Mouse (Mus musculus) forelimb bud, embryonic 11.5 days (tissue): ENCODE measurements around the gene B3gnt2.

Experiments
- DNase-seq: peaks from one replicate; pipeline ENCODE4 v3.0.0-alpha.2; 2012; ENCODE audit warnings: low read depth, low spot score

Gene B3gnt2

DNA sequence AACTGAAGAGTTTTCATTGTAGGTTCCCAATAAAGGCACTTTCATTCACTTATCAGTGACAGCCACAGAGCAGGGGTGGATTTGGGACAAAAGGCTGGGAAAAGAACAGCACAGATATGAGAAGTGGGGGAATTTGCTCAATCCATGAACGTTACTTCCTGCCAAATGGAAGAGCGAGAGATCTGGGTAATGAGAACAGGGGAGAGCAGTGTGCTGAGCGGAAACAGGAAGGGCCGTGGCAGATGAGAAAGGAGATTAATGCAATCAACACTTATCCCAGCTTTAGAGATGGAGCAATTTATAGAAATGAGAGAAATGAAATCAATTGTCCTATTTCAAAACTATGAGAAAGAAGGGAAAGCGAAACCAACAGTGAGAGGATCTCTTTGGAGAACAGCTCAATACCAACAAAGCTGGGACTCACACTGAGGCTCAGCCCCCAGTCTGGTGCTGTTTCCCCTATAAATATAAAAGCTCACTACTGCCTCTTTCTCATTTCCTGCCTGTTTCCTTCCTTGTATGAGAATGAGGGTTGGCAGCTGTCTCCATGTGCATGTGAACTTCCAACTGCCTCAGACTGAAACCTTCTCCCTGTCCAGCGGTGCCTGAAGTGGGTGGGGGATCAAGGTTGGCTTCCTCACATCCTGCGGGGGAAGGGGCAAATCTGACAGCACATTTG is 11.0 kb upstream of the B3gnt2 start:
- no peak for DNase-seq

- no peak for DNase-seq
Observed at GRCm38 (mm10) chr11:22868582-22868981, 7.8 kb upstream of the B3gnt2 start.

DNA sequence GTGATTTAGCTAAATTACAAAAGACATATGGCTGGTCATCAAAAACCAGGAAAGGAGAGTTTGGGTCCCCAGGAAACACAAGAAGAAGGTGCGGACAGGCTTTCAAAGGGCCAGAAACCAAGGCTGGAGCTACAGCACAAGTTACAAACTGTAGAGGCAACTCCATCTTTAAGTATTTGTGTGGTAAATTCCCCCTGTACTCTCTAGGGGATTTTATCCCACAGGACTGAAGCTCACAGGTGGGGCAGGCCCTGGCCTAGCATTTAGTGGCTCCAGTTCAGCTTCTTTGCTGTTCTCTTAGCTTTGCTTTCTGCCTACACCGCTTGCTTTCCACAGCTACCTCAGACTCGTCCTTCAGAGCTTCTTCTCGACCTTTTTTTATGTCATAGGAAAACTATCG is 6.9 kb upstream of the B3gnt2 start:
- DNase-seq: no peak

GRCm38 (mm10) chr11:22865635-22866246 is 5.0 kb upstream of the B3gnt2 start:
- DNase-seq: no peak

GRCm38 (mm10) chr11:22864305-22865060 is 3.7 kb upstream of the B3gnt2 start:
- no peak for DNase-seq

- no peak for DNase-seq
Observed at GRCm38 (mm10) chr11:22863581-22863980, 2.8 kb upstream of the B3gnt2 start.

- no peak for DNase-seq
Observed at GRCm38 (mm10) chr11:22861315-22861714, 554 bp upstream of the B3gnt2 start.

GRCm38 (mm10) chr11:22859633-22860334 is 977 bp downstream of the B3gnt2 start:
- DNase-seq: peak; percentile 77

DNA sequence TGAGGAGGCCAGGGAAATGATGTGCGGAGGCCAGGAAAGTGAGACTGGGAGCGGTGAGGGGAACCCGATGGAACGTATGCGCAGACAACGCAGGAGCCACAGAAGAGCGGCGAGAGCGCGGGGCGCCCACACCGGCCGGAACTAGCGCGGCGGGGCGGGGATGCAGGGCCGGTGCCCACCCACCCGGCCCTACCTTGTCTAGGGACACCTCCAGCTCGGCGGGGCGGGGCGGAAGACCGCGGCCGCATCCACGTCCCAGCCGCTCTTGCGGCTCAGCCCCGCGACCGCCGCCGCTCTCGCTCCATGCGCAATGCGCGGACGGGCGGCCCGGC is 1.5 kb downstream of the B3gnt2 start:
- DNase-seq: no peak

- DNase-seq: no peak
Observed at GRCm38 (mm10) chr11:22858441-22859300, 2.1 kb downstream of the B3gnt2 start.

GRCm38 (mm10) chr11:22857705-22858440 is 2.9 kb downstream of the B3gnt2 start:
- DNase-seq: no peak

GRCm38 (mm10) chr11:22857106-22857704 is 3.6 kb downstream of the B3gnt2 start:
- DNase-seq: no peak

GRCm38 (mm10) chr11:22856371-22856965 is 4.3 kb downstream of the B3gnt2 start:
- DNase-seq: no peak

DNA sequence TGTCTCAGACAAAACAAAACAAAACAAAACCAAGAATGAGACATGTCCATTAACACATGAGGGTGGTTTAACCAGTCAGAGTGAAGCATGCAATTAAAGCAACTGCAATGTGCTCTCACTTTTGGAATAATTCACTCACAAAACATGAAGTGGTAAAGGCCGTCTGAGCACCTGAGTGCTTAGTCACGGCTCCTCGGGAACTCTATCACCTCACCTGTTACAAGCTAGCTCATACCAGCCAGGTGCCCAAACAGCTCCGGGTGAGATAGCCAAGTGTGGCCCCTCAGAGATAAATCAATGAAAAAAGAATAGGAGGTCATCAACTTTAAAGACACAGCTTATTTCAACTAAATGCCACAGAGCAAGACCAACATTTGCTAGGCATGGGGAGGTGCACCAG is 6.2 kb downstream of the B3gnt2 start:
- DNase-seq: no peak

GRCm38 (mm10) chr11:22853477-22854157 is 7.1 kb downstream of the B3gnt2 start:
- no peak for DNase-seq

DNA sequence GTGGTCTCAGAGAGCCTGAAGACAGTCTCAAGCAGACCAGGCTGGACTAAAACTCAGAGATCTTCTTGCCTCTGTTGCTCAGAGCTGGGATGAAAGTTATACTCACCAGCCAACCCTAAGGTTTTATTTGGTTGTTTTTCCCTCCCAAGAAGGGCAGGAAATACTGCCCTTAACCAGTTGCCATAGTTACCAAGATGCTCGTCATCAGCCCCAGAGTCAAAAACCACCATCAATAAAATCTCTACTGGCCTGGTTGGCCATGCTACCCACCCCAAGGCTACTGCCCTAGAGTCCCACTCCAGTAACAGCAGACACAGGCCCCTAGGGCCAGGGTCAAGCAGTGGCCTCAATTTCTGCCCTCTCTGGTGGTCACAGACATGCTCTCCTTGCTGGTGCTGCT is 8.3 kb downstream of the B3gnt2 start:
- DNase-seq: no peak

- no peak for DNase-seq
Observed at GRCm38 (mm10) chr11:22851416-22851815, 9.3 kb downstream of the B3gnt2 start.

GRCm38 (mm10) chr11:22850077-22850476 is 10.7 kb downstream of the B3gnt2 start:
- DNase-seq: no peak

- no peak for DNase-seq
Observed at GRCm38 (mm10) chr11:22848649-22849195, 12.0 kb downstream of the B3gnt2 start.
